Mouse (Mus musculus): ENCODE measurements around the gene Msh4.

DNA sequence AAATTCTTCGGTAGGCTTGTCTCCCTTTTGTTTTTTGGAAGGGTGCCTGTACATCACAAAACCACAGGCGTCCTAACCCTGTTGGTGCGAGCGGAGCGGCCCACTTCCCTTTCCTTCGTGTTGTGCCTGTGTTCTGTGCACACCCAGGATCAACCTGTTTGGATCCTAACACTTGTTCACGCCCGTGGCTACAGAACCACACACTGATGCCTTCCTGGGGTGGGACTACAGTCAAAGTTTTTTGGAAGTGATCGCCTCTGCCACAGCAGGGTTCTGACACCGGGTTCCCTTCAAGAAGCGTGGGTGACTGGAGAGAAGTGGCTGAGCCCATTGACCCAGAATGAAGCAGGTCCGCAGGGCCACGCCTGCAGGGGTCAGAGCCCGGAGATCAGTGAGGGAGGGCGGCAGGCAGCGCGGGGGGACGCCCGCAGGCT, 38.0 kb upstream of the Msh4 start:
- TF ChIP-seq EP300 (IDR thresholded peaks at IDR 0.05; ENCODE audit: low read depth) (no peak), CTCF (IDR thresholded peaks at IDR 0.05; ENCODE audit: low read depth) (no peak)
